Mouse (Mus musculus): Measurements from ENCODE around the gene Fam84b. TPM values are rescaled to one million over a fixed set of nuclear protein-coding genes. Genes with fewer than 3 reads are reported as not detected.
"Not testable (repeated sequence)": the region's sequence is repeated elsewhere in the genome, so short reads cannot be mapped to it uniquely, and the experiment has no call there.

The Fam84b gene
- polyA plus RNA-seq, 1 experiment from 2014 or later = 13.6 TPM

- Histone ChIP-seq H3K4me2 (replicated peaks; ENCODE audit: low read depth) (no peak overlapping the region), H3K9ac (ENCODE audit: low read length) (no peak overlapping the region), H3K9me3 (ENCODE audit: control insufficient read depth, low read length) (no peaks in the 10 kb centered on the region), H3K27me3 (ENCODE audit: control insufficient read depth, insufficient read depth, low read length) (no peaks in the 10 kb centered on the region), H3K27ac (replicated peaks) (no peak overlapping the region), H3K4me3 (ENCODE audit: low read depth, low read length) (no peak overlapping the region), H3K4me1 (replicated peaks; ENCODE audit: control insufficient read depth, insufficient read depth) (no peaks in the 10 kb centered on the region), H3K36me3 (ENCODE audit: control insufficient read depth, insufficient read depth, low read length) (no peaks in the 10 kb centered on the region)
- DNase-seq (ENCODE audit: low spot score) = no peak
- 23% methylated on average over 3 of the region's 3 CpGs for WGBS
- TF ChIP-seq EP300 (optimal IDR thresholded peaks at IDR 0.05) = no peak
- TF ChIP-seq CTCF (IDR thresholded peaks at IDR 0.05; ENCODE audit: low read depth) = no peak
- ATAC-seq (ENCODE audit: low FRiP score, low TSS enrichment) = no peak
Observed at GRCm38 (mm10) chr15:60845886-60846285, 7.7 kb downstream of the Fam84b start.

GRCm38 (mm10) chr15:60841785-60842184 is 11.8 kb downstream of the Fam84b start:
- no peaks in the 10 kb centered on the region for H3K27me3 ChIP-seq (ENCODE audit: control insufficient read depth, insufficient read depth, low read length)
- WGBS = 52% methylated on average over 4 of the region's 4 CpGs
- TF ChIP-seq CTCF (IDR thresholded peaks at IDR 0.05; ENCODE audit: low read depth) (no peak), EP300 (optimal IDR thresholded peaks at IDR 0.05) (no peak)
- DNase-seq (ENCODE audit: low spot score) (no peak), ATAC-seq (ENCODE audit: low FRiP score, low TSS enrichment) (no peak)
- no peaks in the 10 kb centered on the region for H3K9me3 ChIP-seq (ENCODE audit: control insufficient read depth, low read length)
- H3K4me2 ChIP-seq (replicated peaks; ENCODE audit: low read depth) = no peak overlapping the region
- H3K27ac ChIP-seq (replicated peaks) = no peak overlapping the region
- no peak overlapping the region for H3K4me3 ChIP-seq (ENCODE audit: low read depth, low read length)
- no peaks in the 10 kb centered on the region for H3K36me3 ChIP-seq (ENCODE audit: control insufficient read depth, insufficient read depth, low read length)
- H3K9ac ChIP-seq (ENCODE audit: low read length) = no peak overlapping the region
- H3K4me1 ChIP-seq (replicated peaks; ENCODE audit: control insufficient read depth, insufficient read depth) = no peaks in the 10 kb centered on the region

- H3K9ac ChIP-seq (ENCODE audit: low read length); H3K4me3 ChIP-seq (ENCODE audit: low read depth, low read length); ATAC-seq (ENCODE audit: low FRiP score, low TSS enrichment); H3K4me1 ChIP-seq (replicated peaks; ENCODE audit: control insufficient read depth, insufficient read depth); DNase-seq (ENCODE audit: low spot score); H3K9me3 ChIP-seq (ENCODE audit: control insufficient read depth, low read length); H3K27me3 ChIP-seq (ENCODE audit: control insufficient read depth, insufficient read depth, low read length); H3K4me2 ChIP-seq (replicated peaks; ENCODE audit: low read depth); H3K27ac ChIP-seq (replicated peaks); H3K36me3 ChIP-seq (ENCODE audit: control insufficient read depth, insufficient read depth, low read length): not testable (repeated sequence)
Observed at GRCm38 (mm10) chr15:60841312-60841711, 12.3 kb downstream of the Fam84b start.

- no peak overlapping the region for H3K4me3 ChIP-seq (ENCODE audit: low read depth, low read length)
- no peaks in the 10 kb centered on the region for H3K27me3 ChIP-seq (ENCODE audit: control insufficient read depth, insufficient read depth, low read length)
- H3K36me3 ChIP-seq (ENCODE audit: control insufficient read depth, insufficient read depth, low read length) = no peaks in the 10 kb centered on the region
- TF ChIP-seq EP300 (optimal IDR thresholded peaks at IDR 0.05) (no peak), CTCF (IDR thresholded peaks at IDR 0.05; ENCODE audit: low read depth) (no peak)
- WGBS = 41% methylated on average over 4 of the region's 4 CpGs
- no peak overlapping the region for H3K4me2 ChIP-seq (replicated peaks; ENCODE audit: low read depth)
- no peak for DNase-seq (ENCODE audit: low spot score)
- H3K4me1 ChIP-seq (replicated peaks; ENCODE audit: control insufficient read depth, insufficient read depth) = no peaks in the 10 kb centered on the region
- no peak for ATAC-seq (ENCODE audit: low FRiP score, low TSS enrichment)
- no peak overlapping the region for H3K9ac ChIP-seq (ENCODE audit: low read length)
- no peak overlapping the region for H3K27ac ChIP-seq (replicated peaks)
- H3K9me3 ChIP-seq (ENCODE audit: control insufficient read depth, low read length) = no peaks in the 10 kb centered on the region
Observed at GRCm38 (mm10) chr15:60840296-60840670, 13.3 kb downstream of the Fam84b start.

GRCm38 (mm10) chr15:60839539-60840295 is 13.9 kb downstream of the Fam84b start:
- Histone ChIP-seq H3K9me3 (ENCODE audit: control insufficient read depth, low read length) (no peaks in the 10 kb centered on the region), H3K4me3 (ENCODE audit: low read depth, low read length) (no peak overlapping the region), H3K27ac (replicated peaks) (no peak overlapping the region), H3K9ac (ENCODE audit: low read length) (no peak overlapping the region), H3K36me3 (ENCODE audit: control insufficient read depth, insufficient read depth, low read length) (no peaks in the 10 kb centered on the region), H3K4me2 (replicated peaks; ENCODE audit: low read depth) (no peak overlapping the region), H3K27me3 (ENCODE audit: control insufficient read depth, insufficient read depth, low read length) (no peaks in the 10 kb centered on the region), H3K4me1 (replicated peaks; ENCODE audit: control insufficient read depth, insufficient read depth) (no peaks in the 10 kb centered on the region)
- 48% methylated on average over 3 of the region's 3 CpGs for WGBS
- TF ChIP-seq EP300 (optimal IDR thresholded peaks at IDR 0.05) (no peak), CTCF (IDR thresholded peaks at IDR 0.05; ENCODE audit: low read depth) (no peak)
- no peak for DNase-seq (ENCODE audit: low spot score)
- ATAC-seq (ENCODE audit: low FRiP score, low TSS enrichment) = no peak

GRCm38 (mm10) chr15:60838135-60838534 is 15.4 kb downstream of the Fam84b start:
- no peaks in the 10 kb centered on the region for H3K27me3 ChIP-seq (ENCODE audit: control insufficient read depth, insufficient read depth, low read length)
- TF ChIP-seq EP300 (optimal IDR thresholded peaks at IDR 0.05) (no peak), CTCF (IDR thresholded peaks at IDR 0.05; ENCODE audit: low read depth) (no peak)
- DNase-seq (ENCODE audit: low spot score) (no peak), ATAC-seq (ENCODE audit: low FRiP score, low TSS enrichment) (no peak)
- H3K4me1 ChIP-seq (replicated peaks; ENCODE audit: control insufficient read depth, insufficient read depth) = no peaks in the 10 kb centered on the region
- H3K4me2 ChIP-seq (replicated peaks; ENCODE audit: low read depth) = no peak overlapping the region
- WGBS = 68% methylated on average over 8 of the region's 8 CpGs
- no peak overlapping the region for H3K27ac ChIP-seq (replicated peaks)
- no peaks in the 10 kb centered on the region for H3K36me3 ChIP-seq (ENCODE audit: control insufficient read depth, insufficient read depth, low read length)
- no peaks in the 10 kb centered on the region for H3K9me3 ChIP-seq (ENCODE audit: control insufficient read depth, low read length)
- no peak overlapping the region for H3K9ac ChIP-seq (ENCODE audit: low read length)
- no peak overlapping the region for H3K4me3 ChIP-seq (ENCODE audit: low read depth, low read length)
